Mouse (Mus musculus): ENCODE measurements around the gene Foxc1. TPM values are rescaled to one million over a fixed set of nuclear protein-coding genes. Genes with fewer than 3 reads are reported as not detected.
A peak's percentile ranks its signal among the peaks of the same experiment; 100 is the strongest.

Foxc1 gene
- polyA plus RNA-seq, 2 experiments: 0.01 to 0.02 TPM

DNA sequence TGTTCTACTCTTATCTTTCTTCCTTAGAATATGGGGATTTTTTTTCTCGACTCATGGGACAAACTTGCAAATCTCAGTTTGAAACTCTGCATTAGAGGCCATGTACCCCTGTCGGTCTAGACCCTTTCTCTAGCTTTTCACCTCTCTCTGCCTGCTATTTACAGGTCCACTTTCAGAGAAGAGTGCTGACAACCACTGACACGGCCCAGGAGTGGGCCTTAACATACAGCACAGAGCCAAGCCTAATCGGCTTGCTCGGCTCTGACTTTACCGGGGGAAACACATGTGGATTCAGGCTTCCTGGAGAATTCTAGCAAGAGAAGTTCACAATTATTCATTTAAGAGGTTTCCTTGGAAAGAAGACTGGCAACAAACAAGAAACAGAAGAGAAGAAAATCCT, 14.6 kb downstream of the Foxc1 start:
- Histone ChIP-seq H3K9me3 (ENCODE audit: control insufficient read depth, low read length) (no peaks in the 10 kb centered on the region), H3K27me3 (ENCODE audit: control insufficient read depth, insufficient read depth, low read length) (peaks cover 3% of the 10 kb centered on the region; the same call in 1 of the 2 replicates), H3K36me3 (replicated peaks; ENCODE audit: control insufficient read depth, insufficient read depth, low read depth) (no peaks in the 10 kb centered on the region), H3K4me3 (ENCODE audit: insufficient read depth in 1 of 2, low read depth in 2 of 2, low read length in 2 of 2) (no peak overlapping the region; a peak in 1 of 4 replicates), H3K27ac (no peak overlapping the region), H3K4me2 (ENCODE audit: low read depth) (peak overlapping the region; percentile 17), H3K9ac (replicated peaks) (no peak overlapping the region), H3K4me1 (replicated peaks; ENCODE audit: control insufficient read depth in 2 of 2, insufficient read depth in 2 of 2, low read length in 1 of 2) (0 out of 4 replicates have a peak, but pooled peaks cover 0 to 4% of the 10 kb centered on the region in 2 experiments)
- DNase-seq (ENCODE audit: low read depth in 3 of 3, low spot score in 3 of 3) (no peak), ATAC-seq (ENCODE audit: insufficient read depth) (no peak)
- no peak for TF ChIP-seq CTCF (IDR thresholded peaks at IDR 0.05; ENCODE audit: low read depth)
- TF ChIP-seq EP300 (IDR thresholded peaks at IDR 0.05; ENCODE audit: low read depth): no peak
- 30% methylated on average over 6 of the region's 6 CpGs for WGBS (ENCODE audit: insufficient replicate concordance)

DNA sequence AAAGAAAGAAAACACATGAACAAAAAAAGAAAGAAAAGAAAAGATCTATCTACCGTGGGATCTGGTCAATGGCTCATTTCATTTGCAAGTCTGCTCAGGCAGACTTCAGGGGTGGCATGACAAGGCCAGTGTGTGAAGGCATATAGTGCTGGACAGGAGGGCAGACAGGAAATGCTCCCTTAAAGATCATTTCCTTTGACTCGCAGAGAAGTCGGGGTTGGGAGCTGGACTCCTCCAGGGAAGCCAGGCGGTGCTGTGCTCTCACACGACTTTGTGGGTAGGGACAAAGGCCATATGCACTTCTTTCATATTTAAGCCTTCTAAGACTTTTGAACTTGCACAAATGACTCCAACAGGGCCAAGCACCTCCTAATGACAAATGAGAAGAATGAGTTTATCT, 16.9 kb downstream of the Foxc1 start:
- Histone ChIP-seq H3K36me3 (replicated peaks; ENCODE audit: control insufficient read depth, insufficient read depth, low read depth) (no peaks in the 10 kb centered on the region), H3K27ac (no peak overlapping the region), H3K9ac (replicated peaks) (no peak overlapping the region), H3K27me3 (ENCODE audit: control insufficient read depth, insufficient read depth, low read length) (peaks cover 3% of the 10 kb centered on the region; the same call in 1 of the 2 replicates), H3K9me3 (ENCODE audit: control insufficient read depth, low read length) (no peaks in the 10 kb centered on the region), H3K4me2 (ENCODE audit: low read depth) (no peak overlapping the region), H3K4me1 (replicated peaks; ENCODE audit: control insufficient read depth in 2 of 2, insufficient read depth in 2 of 2, low read length in 1 of 2) (0 out of 4 replicates have a peak, but pooled peaks cover 0 to 4% of the 10 kb centered on the region in 2 experiments), H3K4me3 (ENCODE audit: insufficient read depth in 1 of 2, low read depth in 2 of 2, low read length in 2 of 2) (no peak overlapping the region)
- WGBS (ENCODE audit: insufficient replicate concordance): 33% methylated on average over 5 of the region's 5 CpGs
- no peak for ATAC-seq (ENCODE audit: insufficient read depth)
- no peak for TF ChIP-seq CTCF (IDR thresholded peaks at IDR 0.05; ENCODE audit: low read depth)
- no peak for TF ChIP-seq EP300 (IDR thresholded peaks at IDR 0.05; ENCODE audit: low read depth)
- no peak for DNase-seq (ENCODE audit: low read depth in 3 of 3, low spot score in 3 of 3)

- no peak for DNase-seq (ENCODE audit: low read depth in 3 of 3, low spot score in 3 of 3)
- no peaks in the 10 kb centered on the region for H3K36me3 ChIP-seq (replicated peaks; ENCODE audit: control insufficient read depth, insufficient read depth, low read depth)
- no peak overlapping the region for H3K4me3 ChIP-seq (ENCODE audit: insufficient read depth in 1 of 2, low read depth in 2 of 2, low read length in 2 of 2)
- 0 out of 4 replicates have a peak, but pooled peaks cover 0 to 4% of the 10 kb centered on the region in 2 experiments for H3K4me1 ChIP-seq (replicated peaks; ENCODE audit: control insufficient read depth in 2 of 2, insufficient read depth in 2 of 2, low read length in 1 of 2)
- TF ChIP-seq EP300 (IDR thresholded peaks at IDR 0.05; ENCODE audit: low read depth) (no peak), CTCF (IDR thresholded peaks at IDR 0.05; ENCODE audit: low read depth) (no peak)
- H3K27ac ChIP-seq: no peak overlapping the region
- H3K9ac ChIP-seq (replicated peaks): no peak overlapping the region
- no peak overlapping the region for H3K4me2 ChIP-seq (ENCODE audit: low read depth)
- H3K9me3 ChIP-seq (ENCODE audit: control insufficient read depth, low read length): no peaks in the 10 kb centered on the region
- no peak for ATAC-seq (ENCODE audit: insufficient read depth)
- 50% methylated on average over 1 of the region's 1 CpGs for WGBS (ENCODE audit: insufficient replicate concordance)
- peaks cover 3% of the 10 kb centered on the region; the same call in 1 of the 2 replicates for H3K27me3 ChIP-seq (ENCODE audit: control insufficient read depth, insufficient read depth, low read length)
These were observed 18.7 kb downstream of the Foxc1 start for GRCm38 (mm10) chr13:31825180-31825579.

GRCm38 (mm10) chr13:31827160-31827559, 20.7 kb downstream of the Foxc1 start:
- Histone ChIP-seq H3K27me3 (ENCODE audit: control insufficient read depth, insufficient read depth, low read length) (no peaks in the 10 kb centered on the region), H3K4me2 (ENCODE audit: low read depth) (no peak overlapping the region), H3K36me3 (replicated peaks; ENCODE audit: control insufficient read depth, insufficient read depth, low read depth) (no peaks in the 10 kb centered on the region), H3K9me3 (ENCODE audit: control insufficient read depth, low read length) (no peaks in the 10 kb centered on the region), H3K4me1 (replicated peaks; ENCODE audit: control insufficient read depth in 2 of 2, insufficient read depth in 2 of 2, low read length in 1 of 2) (no peaks in the 10 kb centered on the region), H3K9ac (replicated peaks) (no peak overlapping the region), H3K4me3 (ENCODE audit: insufficient read depth in 1 of 2, low read depth in 2 of 2, low read length in 2 of 2) (no peak overlapping the region), H3K27ac (no peak overlapping the region)
- TF ChIP-seq EP300 (IDR thresholded peaks at IDR 0.05; ENCODE audit: low read depth): no peak
- no peak for TF ChIP-seq CTCF (IDR thresholded peaks at IDR 0.05; ENCODE audit: low read depth)
- ATAC-seq (ENCODE audit: insufficient read depth) (no peak), DNase-seq (ENCODE audit: low read depth in 3 of 3, low spot score in 3 of 3) (no peak)
- 58% methylated on average over 5 of the region's 5 CpGs for WGBS (ENCODE audit: insufficient replicate concordance)

- Histone ChIP-seq H3K4me3 (ENCODE audit: insufficient read depth in 1 of 2, low read depth in 2 of 2, low read length in 2 of 2) (no peak overlapping the region), H3K27me3 (ENCODE audit: control insufficient read depth, insufficient read depth, low read length) (no peaks in the 10 kb centered on the region), H3K36me3 (replicated peaks; ENCODE audit: control insufficient read depth, insufficient read depth, low read depth) (no peaks in the 10 kb centered on the region), H3K27ac (no peak overlapping the region), H3K9me3 (ENCODE audit: control insufficient read depth, low read length) (no peaks in the 10 kb centered on the region), H3K9ac (replicated peaks) (no peak overlapping the region), H3K4me1 (replicated peaks; ENCODE audit: control insufficient read depth in 2 of 2, insufficient read depth in 2 of 2, low read length in 1 of 2) (no peaks in the 10 kb centered on the region), H3K4me2 (ENCODE audit: low read depth) (no peak overlapping the region)
- TF ChIP-seq CTCF (IDR thresholded peaks at IDR 0.05; ENCODE audit: low read depth): no peak
- no peak for TF ChIP-seq EP300 (IDR thresholded peaks at IDR 0.05; ENCODE audit: low read depth)
- ATAC-seq (ENCODE audit: insufficient read depth): no peak
- no peak for DNase-seq (ENCODE audit: low read depth in 3 of 3, low spot score in 3 of 3)
- 38% methylated on average over 3 of the region's 3 CpGs for WGBS (ENCODE audit: insufficient replicate concordance)
These were observed 21.4 kb downstream of the Foxc1 start for GRCm38 (mm10) chr13:31827820-31828332.

Data from liver, embryonic 14.5 days (tissue).